Mouse (Mus musculus) c-Kit-positive CD71-positive TER-119-negative erythroid progenitor cells, embryonic 14.5 days (primary cell): ENCODE measurements around the gene Mnd1.
A peak's percentile ranks its signal among the peaks of the same experiment; 100 is the strongest.

ENCODE experiments used
- DNase-seq: peaks from one replicate; pipeline ENCODE4 v3.0.0-alpha.2; 2013; ENCODE audit warnings: low read depth

Mnd1 gene

DNA sequence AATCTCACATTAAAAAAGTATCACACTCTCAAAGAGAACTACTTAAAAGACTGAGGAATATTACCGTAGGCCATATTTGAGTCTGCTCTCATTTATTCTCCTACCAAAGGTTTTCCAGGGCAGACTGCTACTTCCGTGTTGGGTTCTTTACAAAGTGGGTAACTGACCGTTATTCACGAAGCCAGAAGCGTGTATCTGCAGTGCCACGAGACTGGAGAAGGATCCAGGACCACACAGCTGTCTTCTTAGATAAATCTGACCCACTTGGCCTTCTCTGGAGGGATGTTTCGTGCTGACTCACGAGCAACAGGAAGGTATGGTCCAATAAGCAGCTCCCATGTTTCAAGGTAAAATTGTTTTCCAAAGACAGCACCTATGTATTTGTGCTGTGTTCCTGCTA lies 113.8 kb downstream of the Mnd1 start:
- no peak for DNase-seq

- no peak for DNase-seq
Measured at GRCm38 (mm10) chr3:84040476-84041082, 115.0 kb downstream of the Mnd1 start.

DNA sequence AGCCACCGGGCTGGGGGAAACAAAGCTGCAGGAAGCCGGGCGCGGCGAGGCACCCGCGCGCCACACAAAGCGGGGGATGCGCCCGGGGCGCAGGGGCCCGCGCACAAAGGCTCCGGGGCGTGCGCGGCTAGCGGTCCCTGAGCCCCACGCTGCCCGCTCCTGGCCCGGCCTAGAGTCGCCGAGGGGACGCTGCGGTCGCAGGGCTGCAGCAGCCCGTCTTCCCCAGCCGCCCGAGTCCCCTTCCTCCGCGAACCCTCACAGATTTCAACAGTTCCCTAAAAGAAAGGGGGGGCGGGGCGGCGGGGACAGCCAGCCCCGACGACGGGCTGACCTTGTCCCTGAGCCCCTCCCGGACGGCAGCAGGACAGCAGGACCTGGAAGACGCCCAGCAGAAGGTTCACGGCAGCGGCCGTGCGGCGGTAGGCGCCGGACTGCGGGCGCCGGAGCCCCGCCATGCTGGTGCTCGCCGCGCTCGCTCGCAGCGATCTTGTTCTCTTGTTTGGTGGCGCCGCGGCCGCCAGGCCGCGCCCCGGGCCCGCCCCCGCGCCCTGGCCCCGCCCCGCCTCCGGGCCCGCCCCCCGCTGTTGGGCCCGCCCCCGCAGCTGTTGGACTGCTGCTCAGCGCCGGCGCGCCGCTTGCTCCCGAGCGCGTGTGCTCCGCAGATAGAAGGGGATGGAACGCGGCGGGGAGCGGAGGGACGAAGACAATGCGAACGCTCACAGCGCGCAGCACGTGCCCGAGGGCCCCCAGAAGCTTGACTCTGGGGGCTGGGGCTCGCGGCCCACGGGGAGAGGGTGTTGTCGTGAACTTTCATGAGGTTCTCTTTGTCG lies 115.7 kb downstream of the Mnd1 start, which contains the start of gene Tmem131l:
TSS of gene Tmem131l (minus strand) at position 530 of the 830 bp plus-strand sequence.
- DNase-seq = peak; percentile 71

DNA sequence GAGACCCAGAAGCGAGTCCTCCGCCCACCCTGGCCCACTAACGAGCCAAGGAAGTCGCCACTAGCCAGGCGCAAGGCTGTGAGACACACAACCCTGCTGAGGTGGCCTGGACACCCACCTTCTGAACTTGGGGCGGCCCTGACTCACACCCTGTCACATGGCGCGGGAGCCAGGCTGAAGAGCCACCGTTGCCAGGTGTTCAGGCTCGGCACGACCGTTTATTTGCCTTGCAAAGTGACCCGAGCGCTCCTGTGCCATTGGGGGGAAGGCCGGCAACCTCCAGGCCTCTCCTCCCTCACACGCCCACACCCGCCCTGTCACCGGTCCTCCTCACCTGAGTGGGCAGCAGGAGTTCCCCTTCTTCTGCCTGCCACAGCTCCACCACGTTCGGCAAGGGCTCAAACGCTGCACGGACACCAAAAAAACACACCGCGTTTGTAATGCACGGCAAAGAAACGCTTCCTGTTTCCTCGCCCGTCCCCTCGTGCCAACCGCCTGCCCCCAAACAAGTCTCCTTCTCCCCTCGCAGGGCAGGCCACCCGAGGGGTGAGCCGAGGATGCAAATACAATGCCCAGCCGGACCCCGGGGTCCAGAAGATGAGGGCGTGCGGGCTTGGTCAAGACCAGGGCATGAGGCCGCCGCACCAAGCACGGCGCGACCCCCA lies 116.5 kb downstream of the Mnd1 start:
- DNase-seq = no peak

- no peak for DNase-seq
Measured at GRCm38 (mm10) chr3:84038126-84038525, 117.5 kb downstream of the Mnd1 start.
